Mouse (Mus musculus): Measurements from ENCODE around the gene Ryr1.

The Ryr1 gene

DNA sequence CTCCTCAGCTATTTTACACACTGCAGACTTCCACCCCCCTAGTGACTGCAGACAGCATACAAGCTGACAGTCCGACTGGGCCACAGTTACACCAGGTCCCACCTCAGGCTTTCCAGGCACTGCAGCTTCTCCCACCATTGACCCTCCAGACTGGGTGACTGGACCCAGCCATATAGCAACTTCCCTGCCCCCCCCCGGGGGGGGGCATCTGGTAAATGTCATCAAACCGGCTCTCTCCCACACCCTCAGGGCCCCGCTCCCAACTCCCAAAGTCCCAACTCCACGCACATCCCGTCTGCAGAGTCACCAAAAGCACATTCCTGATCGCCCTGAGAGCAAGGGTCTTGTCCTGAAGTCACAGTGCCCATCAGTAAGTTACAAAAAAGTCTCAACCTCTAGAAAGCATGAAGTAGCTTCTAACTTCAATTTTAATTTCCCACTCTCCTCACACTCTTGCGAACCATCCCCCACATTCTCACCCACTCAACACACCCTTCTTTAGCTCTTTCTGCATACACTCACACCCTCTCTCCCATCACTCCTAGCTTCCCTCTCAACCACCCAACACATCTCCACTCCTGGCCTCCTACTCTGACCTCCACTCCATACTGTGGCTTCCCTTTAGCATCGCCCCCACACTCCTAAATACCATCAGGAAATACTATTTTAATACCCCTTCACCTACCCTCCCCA, 164.5 kb downstream of the Ryr1 start:
- no peak for DNase-seq (ENCODE audit: low read depth)

DNA sequence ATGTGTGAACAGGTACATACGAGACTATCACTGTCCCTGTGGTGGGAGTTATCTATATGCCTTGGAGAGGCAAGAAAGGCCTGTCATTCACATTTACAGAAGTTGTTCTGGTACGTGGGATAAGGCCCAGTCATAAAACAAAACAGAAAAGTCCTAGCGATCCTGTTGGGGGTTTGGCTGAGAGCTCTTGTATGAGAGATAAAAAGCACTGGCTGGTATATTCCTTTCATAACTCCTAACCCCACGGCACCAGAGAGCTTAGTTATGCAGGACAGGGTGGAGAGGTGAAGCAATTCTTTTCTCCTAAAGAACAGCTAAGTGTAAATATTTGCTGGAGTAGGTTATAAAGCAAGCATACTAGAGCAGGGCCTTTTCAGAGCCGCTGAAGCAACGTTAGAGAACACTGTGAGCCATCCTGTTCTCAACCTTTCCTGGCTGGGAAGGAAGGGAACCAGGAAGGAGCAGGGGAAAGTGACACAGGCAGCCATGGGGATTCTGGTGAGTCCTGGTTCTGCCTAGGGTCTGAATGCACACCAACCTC, 165.4 kb downstream of the Ryr1 start:
- DNase-seq (ENCODE audit: low read depth): no peak

DNA sequence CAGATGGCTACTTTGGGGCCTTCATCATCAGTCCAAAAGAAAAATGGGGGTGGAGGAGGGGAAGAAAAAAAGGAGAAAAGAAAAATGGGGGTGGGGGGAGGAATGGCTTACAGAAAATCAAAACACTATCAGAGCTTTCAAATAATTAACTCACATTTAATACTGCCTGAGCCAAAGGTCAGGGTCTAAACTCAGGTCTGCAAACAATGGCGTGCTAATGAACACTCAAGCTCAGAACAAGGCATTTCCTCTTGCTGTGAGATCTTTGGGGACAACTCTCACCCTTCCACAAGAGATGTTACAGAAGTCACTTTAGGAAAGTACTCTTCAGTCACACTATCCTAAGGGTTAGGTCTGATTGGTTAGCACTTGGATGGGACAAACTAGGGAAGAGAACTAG, 166.2 kb downstream of the Ryr1 start:
- no peak for DNase-seq (ENCODE audit: low read depth)

DNA sequence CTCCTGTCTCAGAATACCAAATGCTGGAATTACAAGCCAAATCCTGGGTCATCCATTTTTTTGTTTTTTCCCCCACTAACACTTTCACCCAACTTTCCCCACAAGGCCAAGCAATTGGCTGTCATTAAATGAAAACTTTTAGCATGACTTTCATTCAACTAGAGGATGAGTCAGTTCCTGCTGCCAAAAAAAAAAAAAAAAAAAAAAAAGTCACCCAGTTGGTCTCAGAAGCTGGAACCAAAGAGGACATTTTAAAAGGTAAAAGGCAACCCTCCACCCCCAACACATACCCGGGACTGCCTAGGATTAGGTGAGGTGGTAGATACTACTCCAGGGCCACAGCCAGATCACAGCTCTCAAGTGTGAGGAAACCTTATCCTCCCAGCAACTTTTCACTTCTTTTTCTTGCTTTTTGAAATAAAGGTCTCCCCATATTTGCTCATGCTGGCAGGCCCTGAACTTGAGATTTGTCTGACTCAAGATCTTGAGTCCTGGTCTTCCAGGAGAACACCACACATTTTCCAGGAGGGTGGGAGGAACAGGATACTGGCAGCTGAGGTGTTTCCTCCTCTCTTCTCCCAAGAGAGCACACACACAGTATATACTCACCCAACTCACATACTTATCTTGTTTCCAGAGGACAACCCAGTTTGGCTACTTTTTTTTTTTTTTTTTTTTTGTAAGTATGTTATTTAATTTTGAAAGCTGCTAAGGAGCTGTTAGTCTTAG, 166.8 kb downstream of the Ryr1 start:
- DNase-seq (ENCODE audit: low read depth): no peak

DNA sequence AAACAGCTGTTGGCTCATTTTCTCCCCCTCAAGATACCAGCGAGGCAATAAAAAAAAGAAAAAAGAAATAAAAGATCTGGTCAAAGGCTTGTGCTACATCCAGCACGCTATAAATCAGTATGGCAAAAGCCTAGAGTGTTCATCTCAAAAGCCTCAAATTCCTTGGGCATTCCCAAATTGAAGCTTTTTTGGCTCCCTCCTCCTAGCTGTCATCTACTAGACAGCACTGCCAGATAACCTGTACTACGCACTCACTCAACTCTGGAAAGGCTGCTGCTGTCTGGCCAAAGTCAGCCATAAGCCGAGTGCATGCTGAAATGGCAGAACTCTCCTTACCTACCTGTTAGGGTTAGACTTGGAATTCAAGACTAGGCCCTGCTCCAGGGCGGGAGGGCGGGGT, 167.7 kb downstream of the Ryr1 start:
- no peak for DNase-seq (ENCODE audit: low read depth)

DNA sequence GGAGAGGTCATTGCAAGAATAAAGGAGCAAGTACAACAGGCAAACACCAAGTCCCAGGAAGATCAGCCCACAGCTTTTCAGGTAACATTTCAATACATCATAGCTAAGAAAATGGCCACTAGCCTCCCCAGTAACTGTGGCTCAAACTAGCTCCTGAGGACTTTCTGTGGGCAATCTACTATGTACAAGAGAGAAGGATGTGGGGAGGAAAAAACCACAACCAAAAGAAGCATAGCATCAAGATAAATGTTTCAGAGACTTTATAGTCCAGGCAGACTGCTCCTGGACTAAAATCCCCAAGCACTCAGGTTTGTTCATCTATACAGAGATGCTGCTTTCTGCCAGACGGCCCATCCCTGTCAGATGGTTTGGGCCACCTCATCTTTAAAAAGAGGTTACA, 168.7 kb downstream of the Ryr1 start:
- DNase-seq (ENCODE audit: low read depth): peak; percentile 50

DNA sequence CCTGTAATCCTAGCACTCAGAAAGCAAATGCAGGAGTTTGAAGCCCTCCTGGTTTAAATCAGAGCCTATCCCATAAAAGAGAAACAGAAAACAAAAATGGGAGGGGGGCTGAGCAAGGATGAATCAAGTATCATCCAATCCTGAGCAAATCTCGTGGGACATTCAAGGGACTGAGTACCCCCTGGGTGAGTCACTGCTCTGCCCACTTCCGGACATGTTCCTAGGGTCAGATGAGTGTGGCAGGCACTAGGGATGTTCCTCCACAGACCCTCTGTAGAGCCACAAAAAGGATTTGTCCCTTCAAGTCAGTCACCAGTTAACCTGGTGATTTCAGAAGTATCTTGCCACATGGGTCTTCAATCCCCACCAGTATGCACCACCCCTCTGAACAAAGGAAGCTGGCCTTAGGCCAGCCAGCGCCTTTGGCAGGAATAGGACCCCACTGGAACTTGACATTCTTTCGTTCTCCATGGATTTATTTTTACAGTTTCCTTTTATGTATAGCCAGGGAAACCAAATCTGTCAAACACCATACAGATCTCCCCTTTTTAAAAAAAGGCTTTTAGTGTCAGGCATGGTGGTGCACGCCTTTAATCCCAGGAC, 169.6 kb downstream of the Ryr1 start:
- no peak for DNase-seq (ENCODE audit: low read depth)

DNA sequence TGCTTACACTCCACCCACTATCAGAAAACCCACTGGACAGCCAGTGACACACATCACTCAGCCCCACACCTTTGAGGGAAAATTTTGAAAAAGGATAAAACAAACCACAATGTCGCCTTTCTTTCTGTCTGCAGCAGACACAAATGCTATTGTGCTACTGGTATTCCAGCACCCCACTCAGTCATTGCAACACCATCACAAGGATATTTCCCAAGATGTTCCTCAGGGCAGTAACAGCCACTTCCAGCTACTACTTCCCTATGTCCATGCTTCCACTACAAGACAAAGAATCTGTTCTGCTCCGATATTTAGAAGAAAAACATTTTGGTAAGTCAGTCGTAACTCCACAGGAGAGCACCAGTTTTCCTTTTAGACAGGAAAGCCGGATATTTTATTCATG, 170.2 kb downstream of the Ryr1 start:
- DNase-seq (ENCODE audit: low read depth): no peak

DNA sequence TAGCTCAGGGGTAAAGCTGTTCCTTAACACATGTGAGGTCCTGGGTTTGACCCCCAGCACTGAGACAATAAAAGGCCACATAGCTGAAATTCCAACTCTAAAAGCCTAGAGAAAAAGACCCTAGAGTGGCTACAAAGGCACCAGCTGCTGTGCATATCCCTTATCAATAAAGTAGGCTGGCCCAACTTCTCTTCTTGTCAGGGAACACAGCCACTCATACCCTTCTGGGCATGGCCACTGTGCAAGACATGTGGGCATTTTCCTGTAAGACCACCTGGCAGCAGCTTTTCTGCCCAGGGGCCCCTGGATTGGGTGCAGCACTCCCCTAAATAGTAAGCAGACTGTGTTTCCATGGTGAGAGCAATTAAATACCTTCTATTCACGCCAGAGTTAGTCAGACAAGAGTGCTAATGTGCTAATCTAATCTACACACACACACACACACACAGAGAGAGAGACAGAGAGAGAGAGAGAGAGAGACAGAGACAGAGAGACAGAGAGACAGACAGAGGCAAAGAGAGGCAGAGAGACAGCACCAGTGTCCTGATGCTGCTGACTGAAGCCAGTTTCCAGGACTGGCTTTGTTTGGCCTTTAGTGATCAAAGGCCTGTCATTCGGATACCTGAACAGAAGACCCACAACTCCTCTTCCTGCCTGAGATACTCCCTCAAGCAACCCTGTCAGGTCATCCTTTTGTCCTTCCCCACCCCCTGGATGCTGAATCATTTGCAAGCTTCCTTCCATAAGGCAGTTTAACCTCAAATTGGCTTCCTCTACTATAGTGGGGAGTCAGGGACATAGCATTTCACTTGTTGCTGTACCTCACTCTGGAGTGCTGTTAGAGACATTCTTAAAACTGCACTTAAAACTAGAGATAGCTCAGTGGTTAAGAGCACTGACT, 171.3 kb downstream of the Ryr1 start:
- DNase-seq (ENCODE audit: low read depth): no peak
